Comparison of ENCODE assay signal across 25 mouse cellular contexts in the genomic region with DNA sequence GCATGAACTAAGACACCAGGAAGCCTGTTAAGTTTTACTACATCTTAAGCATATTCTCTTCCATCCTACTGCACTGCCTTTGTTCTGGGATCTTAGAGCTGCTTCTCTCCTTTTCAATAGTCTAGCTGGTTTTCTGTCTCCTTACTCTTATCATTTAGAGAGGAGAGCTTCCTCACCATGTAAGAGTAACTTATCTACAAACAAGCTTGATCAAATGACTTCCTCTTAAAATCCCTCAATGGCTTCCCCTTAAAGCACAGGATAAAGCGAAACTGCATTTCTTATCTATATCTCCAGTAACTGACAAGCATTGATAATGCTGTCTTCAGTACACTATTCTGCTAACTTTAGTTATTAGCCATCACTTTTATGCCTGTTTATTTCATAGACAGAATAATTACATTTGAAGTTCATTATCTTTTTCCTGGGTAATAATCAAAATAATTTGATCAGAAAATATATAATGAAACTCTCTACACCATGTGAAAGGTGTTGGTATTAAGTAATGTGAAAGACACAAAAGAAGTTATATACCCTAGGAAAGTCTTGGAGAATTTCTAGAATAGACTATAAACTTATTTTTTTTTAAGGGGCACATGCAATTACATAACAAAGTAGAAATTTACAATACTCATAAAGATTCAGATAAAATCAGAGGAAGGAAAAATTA. TPM values are rescaled to one million over a fixed set of nuclear protein-coding genes. Genes with fewer than 3 reads are reported as not detected.
A peak's percentile ranks its signal among the peaks of the same experiment; 100 is the strongest.
DNase-seq lines count a peak whose midpoint lies in the region; ATAC-seq and TF ChIP-seq lines count a peak whose summit lies in the region.
"Had no signal": no experiment of that assay in that cellular context is flagged by ENCODE, and none has a peak within 500 bp of the region (broad histone marks: within the 10 kb centered on the region; RNA-seq: fewer than 3 reads in every experiment).

No protein-coding gene starts in this region.

- no peak overlapping the region for H3K9ac ChIP-seq in liver, embryonic 14.5 days (replicated peaks)
- no peak overlapping the region for H3K9ac ChIP-seq in intestine, embryonic 15.5 days
- H3K9ac ChIP-seq: embryonic facial prominence, embryonic 15.5 days; hindbrain, embryonic 15.5 days; midbrain, embryonic 12.5 days; neural tube, embryonic 12.5 days had no signal

- no peaks in the 10 kb centered on the region for H3K9me3 ChIP-seq in G1E (replicated peaks)
- no peaks in the 10 kb centered on the region for H3K9me3 ChIP-seq in liver, embryonic 14.5 days (ENCODE audit: control insufficient read depth, low read length)
- H3K9me3 ChIP-seq in intestine, embryonic 15.5 days: no peaks in the 10 kb centered on the region
- H3K9me3 ChIP-seq: embryonic facial prominence, embryonic 15.5 days; hindbrain, embryonic 15.5 days; midbrain, embryonic 12.5 days; neural tube, embryonic 12.5 days had no signal

- H3K4me1 ChIP-seq in G1E (ENCODE audit: insufficient read depth, low read depth, low read length): peaks cover 69% of the 10 kb centered on the region
- peaks cover 11 to 15% of the 10 kb centered on the region in 2 experiments for H3K4me1 ChIP-seq in liver, embryonic 14.5 days (replicated peaks; ENCODE audit: control insufficient read depth in 2 of 2, insufficient read depth in 2 of 2, low read length in 1 of 2)
- no peaks in the 10 kb centered on the region for H3K4me1 ChIP-seq in intestine, embryonic 15.5 days (replicated peaks)
- H3K4me1 ChIP-seq: embryonic facial prominence, embryonic 15.5 days; hindbrain, embryonic 15.5 days; midbrain, embryonic 12.5 days; neural tube, embryonic 12.5 days had no signal

- WGBS in liver, embryonic 14.5 days (ENCODE audit: insufficient replicate concordance): 2% methylated on average over 1 of the region's 1 CpGs
- WGBS in intestine, embryonic 15.5 days: 73% methylated on average over 1 of the region's 1 CpGs

- ATAC-seq in G1E (ENCODE audit: extremely low read depth, insufficient number of reproducible peaks, low FRiP score, poor library complexity, severe bottlenecking): peak; percentile 90
- peak; percentile 80 for ATAC-seq in common myeloid progenitor, adult 5-6 weeks (replicated peaks; ENCODE audit: low read depth, poor library complexity, severe bottlenecking)
- ATAC-seq in liver, embryonic 14.5 days (ENCODE audit: insufficient read depth): peak; percentile 65; the same call in 1 of the 2 replicates
- ATAC-seq in megakaryocyte-erythroid progenitor cell, adult 5-6 weeks (replicated peaks; ENCODE audit: low FRiP score, low TSS enrichment, poor library complexity, severe bottlenecking): peak; percentile 88
- ATAC-seq in intestine, embryonic 15.5 days: no peak

- H3K36me3 ChIP-seq in G1E (replicated peaks): peaks cover 2% of the 10 kb centered on the region
- H3K36me3 ChIP-seq in liver, embryonic 14.5 days (replicated peaks; ENCODE audit: control insufficient read depth, insufficient read depth, low read depth): no peaks in the 10 kb centered on the region
- H3K36me3 ChIP-seq in intestine, embryonic 15.5 days: no peaks in the 10 kb centered on the region
- H3K36me3 ChIP-seq: embryonic facial prominence, embryonic 15.5 days; hindbrain, embryonic 15.5 days; midbrain, embryonic 12.5 days; neural tube, embryonic 12.5 days had no signal

- H3K4me3 ChIP-seq in G1E (ENCODE audit: low read depth, low read length): peak overlapping the region; percentile 58; the same call in 1 of the 2 replicates
- no peak overlapping the region for H3K4me3 ChIP-seq in liver, embryonic 14.5 days (ENCODE audit: insufficient read depth in 1 of 2, low read depth in 2 of 2, low read length in 2 of 2)
- no peak overlapping the region for H3K4me3 ChIP-seq in intestine, embryonic 15.5 days (replicated peaks)
- H3K4me3 ChIP-seq: embryonic facial prominence, embryonic 15.5 days; hindbrain, embryonic 15.5 days; left cerebral cortex, adult 2 months; midbrain, embryonic 12.5 days; neural tube, embryonic 12.5 days had no signal

- peak overlapping the region; percentile 47 for H3K4me2 ChIP-seq in liver, embryonic 14.5 days (ENCODE audit: low read depth)
- no peak overlapping the region for H3K4me2 ChIP-seq in intestine, embryonic 15.5 days (replicated peaks)
- H3K4me2 ChIP-seq: embryonic facial prominence, embryonic 15.5 days; hindbrain, embryonic 15.5 days; midbrain, embryonic 12.5 days; neural tube, embryonic 12.5 days had no signal

- H3K27me3 ChIP-seq in G1E (ENCODE audit: insufficient read depth, low read length): no peaks in the 10 kb centered on the region
- H3K27me3 ChIP-seq in liver, embryonic 14.5 days (ENCODE audit: control insufficient read depth, insufficient read depth, low read length): no peaks in the 10 kb centered on the region
- no peaks in the 10 kb centered on the region for H3K27me3 ChIP-seq in intestine, embryonic 15.5 days (replicated peaks)
- H3K27me3 ChIP-seq: CH12.LX; embryonic facial prominence, embryonic 15.5 days; hindbrain, embryonic 15.5 days; midbrain, embryonic 12.5 days; neural tube, embryonic 12.5 days had no signal

- peak; percentile 28; the same call in 1 of the 2 replicates for TF ChIP-seq EP300 in liver, embryonic 14.5 days (IDR thresholded peaks at IDR 0.05; ENCODE audit: low read depth)

- TF ChIP-seq CTCF in G1E (IDR thresholded peaks at IDR 0.05; ENCODE audit: low read depth, low read length): no peak
- no peak for TF ChIP-seq CTCF in liver, embryonic 14.5 days (IDR thresholded peaks at IDR 0.05; ENCODE audit: low read depth)

- peak; percentile 21 for DNase-seq in G1E (ENCODE audit: low spot score)
- DNase-seq in liver, embryonic 14.5 days (ENCODE audit: low read depth in 3 of 3, low spot score in 3 of 3): peak in 2 of 3 experiments; percentile 24 to 27
- no peak for DNase-seq in T-cell, adult 2 months (ENCODE audit: low spot score)
- no peak for DNase-seq in layer of hippocampus, adult 8-10 months (ENCODE audit: low spot score in 2 of 2)
- DNase-seq: adrenal gland, postnatal 10 days; cerebellum, adult 11 months; cerebellum, postnatal 14 days; gastrocnemius, postnatal 10 days; heart, adult 18-20 months; heart, postnatal 36 days; kidney, adult 11 months; left cerebral cortex, postnatal 4 days; lung, postnatal 14 days; right cerebral cortex, adult 18-20 months; thymus, postnatal 25 days had no signal

- H3K27ac ChIP-seq in liver, embryonic 14.5 days: no peak overlapping the region
- no peak overlapping the region for H3K27ac ChIP-seq in intestine, embryonic 15.5 days
- H3K27ac ChIP-seq: embryonic facial prominence, embryonic 15.5 days; hindbrain, embryonic 15.5 days; kidney, postnatal 0 days; left cerebral cortex, adult 2 months; midbrain, embryonic 12.5 days; neural tube, embryonic 12.5 days had no signal

RNA-seq across cellular contexts. Expression of a gene that starts 33.0 kb away (rescaled TPM):
- 140 and 147 TPM in 2 replicates for total RNA-seq in G1E (2014; fragmentation: Nextera tagmentation)
- 43.2 and 53.4 TPM in 2 replicates for total RNA-seq in G1E (2017)
- 5.2 and 7.3 TPM in 2 replicates for polyA plus RNA-seq in G1E (2012)
- 64.3 and 74.0 TPM in 2 replicates for total RNA-seq in common myeloid progenitor, adult 5-6 weeks (2017)
- polyA plus RNA-seq in liver, embryonic 14.5 days (2012; rRNA removed): 3.5 and 5.7 TPM in 2 replicates
- 6.7 and 6.9 TPM in 2 replicates for polyA plus RNA-seq in liver, embryonic 14.5 days (2014; fragmentation: Nextera tagmentation; extraction: Ambion mirVana)
- 52.5 and 57.2 TPM in 2 replicates for total RNA-seq in megakaryocyte-erythroid progenitor cell, adult 5-6 weeks (2014; fragmentation: Nextera tagmentation)
- total RNA-seq in megakaryocyte-erythroid progenitor cell, adult 5-6 weeks (2017): 48.6 and 61.0 TPM in 2 replicates
- total RNA-seq in layer of hippocampus, adult 8-10 months (2022): 10 to 100 TPM; 29.5 to 37.3 (median 33.6) TPM
- polyA plus RNA-seq in intestine, embryonic 15.5 days (2015; fragmentation: Nextera tagmentation; extraction: Ambion mirVana): 14.6 and 14.7 TPM in 2 replicates

Comparison
In these comparisons a context has a peak if more than half of its experiments do, and no peak if none do; other contexts are left out.
1. DNase-seq: peak in G1E (single experiment) and liver, embryonic 14.5 days (2 of 3); none in T-cell, adult 2 months (single experiment) and layer of hippocampus, adult 8-10 months (0 of 2).